Mouse (Mus musculus) CH12.LX (cell line): ENCODE data around the gene Ccdc105. TPM values are rescaled to one million over a fixed set of nuclear protein-coding genes. Genes with fewer than 3 reads are reported as not detected.
A peak's percentile ranks its signal among the peaks of the same experiment; 100 is the strongest.

Source experiments
- DNase-seq: peaks from one replicate; pipeline ENCODE4 v3.0.0-alpha.2; 2013; ENCODE audit errors: extremely low read depth
- H3K27ac ChIP-seq: 2 replicates; pipeline ENCODE4 v1.5.1; 2012; ENCODE audit warnings: low read depth, mild to moderate bottlenecking, control low read depth, moderate library complexity; ENCODE audit not compliant: insufficient read depth
- H3K27me3 ChIP-seq: replicated peaks from 2 replicates; pipeline ENCODE3; 2012; ENCODE audit warnings: inconsistent platforms
- H3K36me3 ChIP-seq, 2 experiments: replicated peaks in 1 of 2; 2 replicates each; pipeline versions ENCODE3 to v1.6.1; 2012; ENCODE audit warnings: inconsistent platforms in 1 of 2, low read length in 1 of 2, mild to moderate bottlenecking in 1 of 2, mixed read lengths in 1 of 2, moderate library complexity in 1 of 2; ENCODE audit not compliant: control insufficient read depth in 1 of 2, insufficient read depth in 1 of 2
- H3K4me1 ChIP-seq, 2 experiments: 2 replicates each; pipeline ENCODE4 v1.6.1; 2012; ENCODE audit warnings: inconsistent platforms in 1 of 2, moderate library complexity in 1 of 2; ENCODE audit not compliant: insufficient read depth in 2 of 2, control insufficient read depth in 1 of 2
- H3K4me2 ChIP-seq: 2 replicates; pipeline ENCODE4 v1.6.1; 2012; ENCODE audit warnings: low read depth, mild to moderate bottlenecking, control low read depth; ENCODE audit not compliant: poor library complexity, insufficient read depth, severe bottlenecking
- H3K4me3 ChIP-seq, 3 experiments: fragments of 150-350 bp in 1 of 3; sonication (generic) in 1 of 3; replicated peaks in 1 of 3; 2 replicates each; pipeline versions ENCODE3 to v1.5.1; 2011 to 2012; ENCODE audit warnings: low read depth in 2 of 3, low read length in 2 of 3, mild to moderate bottlenecking in 2 of 3, moderate library complexity in 2 of 3, control low read depth in 1 of 3, improper control_type of control experiment in 1 of 3, inconsistent platforms in 1 of 3, mixed read lengths in 1 of 3; ENCODE audit not compliant: poor library complexity in 1 of 3
- H3K79me2 ChIP-seq: replicated peaks from 2 replicates; pipeline ENCODE4 v1.6.1; 2012; ENCODE audit warnings: mild to moderate bottlenecking, moderate library complexity; ENCODE audit not compliant: control insufficient read depth, poor library complexity, insufficient read depth, severe bottlenecking; ENCODE audit errors: extremely low read depth
- H3K9ac ChIP-seq: 2 replicates; pipeline ENCODE4 v1.6.1; 2012; ENCODE audit warnings: low read depth, mild to moderate bottlenecking, control low read depth, moderate library complexity; ENCODE audit not compliant: insufficient read depth
- H3K9me3 ChIP-seq: replicated peaks from 2 replicates; pipeline ENCODE3; 2012; ENCODE audit warnings: low read length, inconsistent platforms, mixed read lengths
- CTCF ChIP-seq, 2 experiments: IDR thresholded peaks in 1 of 2; conservative IDR thresholded peaks in 1 of 2; 2 replicates each; pipeline ENCODE4 v1.5.1; 2011 to 2012; ENCODE audit warnings: low read depth in 2 of 2, low read length in 2 of 2, improper control_type of control experiment in 1 of 2, inconsistent platforms in 1 of 2, mild to moderate bottlenecking in 1 of 2, moderate library complexity in 1 of 2
- E2F4 ChIP-seq: IDR thresholded peaks from 2 replicates; pipeline ENCODE4 v1.6.1; 2011; ENCODE audit warnings: low read depth, low read length, improper control_type of control experiment; ENCODE audit not compliant: insufficient replicate concordance
- EP300 ChIP-seq: IDR thresholded peaks from 2 replicates; pipeline ENCODE4 v1.6.1; 2011; ENCODE audit warnings: low read length, improper control_type of control experiment
- IRF4 ChIP-seq: IDR thresholded peaks from 2 replicates; pipeline ENCODE4 v1.6.1; 2014; ENCODE audit warnings: low read depth, mild to moderate bottlenecking, inconsistent platforms, low read length, improper control_type of control experiment
- JUN ChIP-seq: IDR thresholded peaks from 2 replicates; pipeline ENCODE4 v1.6.1; 2011; ENCODE audit warnings: low read depth, mild to moderate bottlenecking, low read length, improper control_type of control experiment, moderate library complexity; ENCODE audit not compliant: insufficient read depth
- JUND ChIP-seq: conservative IDR thresholded peaks from 2 replicates; pipeline ENCODE4 v1.6.1; 2011; ENCODE audit warnings: low read depth, low read length, improper control_type of control experiment
- MAFK ChIP-seq: IDR thresholded peaks from 2 replicates; pipeline ENCODE4 v1.6.1; 2011; ENCODE audit warnings: low read length, improper control_type of control experiment; ENCODE audit not compliant: insufficient replicate concordance
- MAX ChIP-seq: IDR thresholded peaks from 2 replicates; pipeline ENCODE4 v1.6.1; 2011; ENCODE audit warnings: low read length, improper control_type of control experiment
- MAZ ChIP-seq: IDR thresholded peaks from 2 replicates; pipeline ENCODE4 v1.6.1; 2012; ENCODE audit warnings: low read depth, mild to moderate bottlenecking, inconsistent platforms, low read length, improper control_type of control experiment, moderate library complexity
- MYC ChIP-seq: IDR thresholded peaks from 2 replicates; pipeline ENCODE4 v1.6.1; 2011; ENCODE audit warnings: low read depth, mild to moderate bottlenecking, improper control_type of control experiment, low read length
- NELFE ChIP-seq: IDR thresholded peaks from 2 replicates; pipeline ENCODE4 v1.6.1; 2011; ENCODE audit warnings: low read depth, low read length, improper control_type of control experiment
- PAX5 ChIP-seq: IDR thresholded peaks from 2 replicates; pipeline ENCODE4 v1.6.1; 2012; ENCODE audit warnings: low read length, inconsistent platforms, mixed read lengths
- POLR2A ChIP-seq: IDR thresholded peaks from 2 replicates; pipeline ENCODE4 v1.6.1; 2011; ENCODE audit warnings: low read depth, mild to moderate bottlenecking, improper control_type of control experiment, low read length
- RAD21 ChIP-seq: IDR thresholded peaks from 2 replicates; pipeline ENCODE4 v1.6.1; 2011; ENCODE audit warnings: low read depth, mild to moderate bottlenecking, low read length, improper control_type of control experiment, moderate library complexity
- SMC3 ChIP-seq: IDR thresholded peaks from 2 replicates; pipeline ENCODE4 v1.6.1; 2011; ENCODE audit warnings: low read depth, low read length, improper control_type of control experiment
- TBP ChIP-seq: conservative IDR thresholded peaks from 2 replicates; pipeline ENCODE4 v1.6.1; 2011; ENCODE audit warnings: low read depth, low read length, improper control_type of control experiment
- USF1 ChIP-seq: IDR thresholded peaks from 2 replicates; pipeline ENCODE4 v1.6.1; 2014; ENCODE audit warnings: low read depth, mild to moderate bottlenecking, inconsistent platforms, low read length, improper control_type of control experiment
- USF2 ChIP-seq: conservative IDR thresholded peaks from 2 replicates; pipeline ENCODE4 v1.6.1; 2011; ENCODE audit warnings: low read depth, low read length, improper control_type of control experiment
- ZC3H11A ChIP-seq: IDR thresholded peaks from 2 replicates; pipeline ENCODE4 v1.6.1; 2012; ENCODE audit warnings: low read depth, mild to moderate bottlenecking, inconsistent platforms, low read length, improper control_type of control experiment
- ZMIZ1 ChIP-seq: IDR thresholded peaks from 2 replicates; pipeline ENCODE4 v1.6.1; 2012; ENCODE audit warnings: low read depth, mild to moderate bottlenecking, inconsistent platforms, low read length, improper control_type of control experiment
- ZNF384 ChIP-seq: IDR thresholded peaks from 2 replicates; pipeline ENCODE4 v1.6.1; 2012; ENCODE audit warnings: low read depth, low read length, improper control_type of control experiment, inconsistent platforms
- dilution Hi-C: fragments of 300-500 bp; cut with MboI; formaldehyde crosslinking; loops from 2 replicates; pipeline ENCODE4 v1.14.3; 2020; ENCODE audit warnings: low sequenced_read_pairs; ENCODE audit not compliant: extremely low pct_unique_long_range_greater_than_20kb, extremely low pct_ligation_motif_present
- in situ Hi-C: fragments of 300-500 bp; cut with MboI; formaldehyde crosslinking; loops from 3 replicates; pipeline ENCODE4 v1.14.3; 2019; ENCODE audit warnings: low sequenced_read_pairs, low pct_ligation_motif_present, low pct_unique_long_range_greater_than_20kb, mixed read lengths
- polyA plus RNA-seq: library from polyadenylated mRNA; unstranded; fragments of >175 nt; gene quantifications from 2 replicates; pipeline ENCODE4 v1.2.1, GENCODE M21; 2012; ENCODE audit warnings: low read depth; ENCODE audit not compliant: insufficient read length
- total RNA-seq, 2 experiments: library from RNA; depleted of rRNA; stranded (reverse); fragments of 300-350 nt in 1 of 2; fragments of >200 nt in 1 of 2; gene quantifications; 2 replicates each; pipeline ENCODE4 v1.2.3; 2012 to 2014

Ccdc105 gene
- total and polyA plus RNA-seq, 3 experiments = not detected

- Histone ChIP-seq H3K9ac (no peak overlapping the region), H3K4me1 (no peaks in the 10 kb centered on the region), H3K79me2 (no peaks in the 10 kb centered on the region), H3K27me3 (peaks cover 3% of the 10 kb centered on the region), H3K4me2 (peak overlapping the region; percentile 1; the same call in 1 of the 2 replicates), H3K9me3 (no peaks in the 10 kb centered on the region), H3K27ac (no peak overlapping the region), H3K4me3 (no peak overlapping the region), H3K36me3 (no peaks in the 10 kb centered on the region)
- in situ Hi-C loops (no loop called here), dilution Hi-C loops (no loop called here)
- no peak for DNase-seq
- no peak for TF ChIP-seq MAFK
Observed at GRCm38 (mm10) chr10:78779527-78779926, 26.7 kb upstream of the Ccdc105 start.

- H3K9ac ChIP-seq = no peak overlapping the region
- no peak overlapping the region for H3K4me3 ChIP-seq
- no peak overlapping the region for H3K4me2 ChIP-seq
- H3K9me3 ChIP-seq = no peaks in the 10 kb centered on the region
- TF ChIP-seq JUND (no peak), TBP (no peak), E2F4 (no peak)
- dilution Hi-C loops (no loop called here), in situ Hi-C loops (no loop called here)
- H3K27me3 ChIP-seq = peaks cover 11% of the 10 kb centered on the region
- no peaks in the 10 kb centered on the region for H3K4me1 ChIP-seq
- no peaks in the 10 kb centered on the region for H3K79me2 ChIP-seq
- H3K36me3 ChIP-seq = no peaks in the 10 kb centered on the region
- H3K27ac ChIP-seq = no peak overlapping the region
- DNase-seq = no peak
Observed at GRCm38 (mm10) chr10:78775830-78776229, 23.0 kb upstream of the Ccdc105 start.

- in situ Hi-C loops = no loop called here
Observed at GRCm38 (mm10) chr10:78765570-78765969, 12.7 kb upstream of the Ccdc105 start.

GRCm38 (mm10) chr10:78756021-78756420 lies 3.2 kb upstream of the Ccdc105 start:
- no peaks in the 10 kb centered on the region for H3K36me3 ChIP-seq
- H3K27me3 ChIP-seq = peaks cover 18% of the 10 kb centered on the region
- H3K4me1 ChIP-seq = no peaks in the 10 kb centered on the region
- DNase-seq = peak; percentile 21
- H3K4me2 ChIP-seq = no peak overlapping the region
- in situ Hi-C loops = no loop called here
- TF ChIP-seq ZMIZ1 (no peak), POLR2A (no peak), TBP (no peak), PAX5 (no peak), JUND (no peak), EP300 (no peak), MYC (no peak), USF2 (no peak), SMC3 (peak; percentile 72), ZC3H11A (no peak), MAFK (no peak), ZNF384 (no peak), IRF4 (no peak), USF1 (no peak), RAD21 (peak; percentile 57), CTCF (conservative IDR thresholded peaks at IDR 0.05 in 1 of 2, IDR thresholded peaks at IDR 0.05 in 1 of 2; ENCODE audit: low read depth in 2 of 2, low read length in 2 of 2) (peak; percentile 77 to 90)
- H3K79me2 ChIP-seq = no peaks in the 10 kb centered on the region
- H3K4me3 ChIP-seq = no peak overlapping the region
- H3K9ac ChIP-seq = no peak overlapping the region
- no peak overlapping the region for H3K27ac ChIP-seq
- dilution Hi-C loops = no loop called here
- H3K9me3 ChIP-seq = peaks cover 7% of the 10 kb centered on the region

More at GRCm38 (mm10) chr10:78765570-78765969, 12.7 kb upstream of the Ccdc105 start:
- no peak overlapping the region for H3K27ac ChIP-seq
- no peak overlapping the region for H3K4me2 ChIP-seq
- H3K27me3 ChIP-seq = peaks cover 16% of the 10 kb centered on the region
- DNase-seq = no peak
- no peak overlapping the region for H3K9ac ChIP-seq
- no peaks in the 10 kb centered on the region for H3K36me3 ChIP-seq
- TF ChIP-seq JUN (no peak), MAX (no peak), NELFE (no peak), MAZ (no peak), PAX5 (no peak), JUND (no peak)
- dilution Hi-C loops = no loop called here
- no peaks in the 10 kb centered on the region for H3K4me1 ChIP-seq
- peaks cover 2% of the 10 kb centered on the region for H3K9me3 ChIP-seq
- no peaks in the 10 kb centered on the region for H3K79me2 ChIP-seq
- no peak overlapping the region for H3K4me3 ChIP-seq
